Mouse (Mus musculus) embryo, embryonic 9.5 days (tissue): Measurements from ENCODE around the gene Anln.
"Not testable (repeated sequence)": the region's sequence is repeated elsewhere in the genome, so short reads cannot be mapped to it uniquely, and the experiment has no call there.

Experiments
- DNase-seq: peaks from one replicate; pipeline ENCODE4 v3.0.0-alpha.2; 2017; ENCODE audit errors: extremely low spot score

Gene Anln

GRCm38 (mm10) chr9:22322381-22323211, 66.4 kb downstream of the Anln start:
- no peak for DNase-seq

- no peak for DNase-seq
These were observed 69.9 kb downstream of the Anln start for GRCm38 (mm10) chr9:22319109-22319508.

- DNase-seq = not testable (repeated sequence)
These were observed 72.9 kb downstream of the Anln start for GRCm38 (mm10) chr9:22316047-22316446.

- DNase-seq = no peak
These were observed 74.9 kb downstream of the Anln start for GRCm38 (mm10) chr9:22314066-22314465.

GRCm38 (mm10) chr9:22313218-22313617, 75.8 kb downstream of the Anln start:
- DNase-seq = no peak

- no peak for DNase-seq
These were observed 79.3 kb downstream of the Anln start for GRCm38 (mm10) chr9:22309651-22310050.

GRCm38 (mm10) chr9:22307920-22308262, 81.1 kb downstream of the Anln start:
- not testable (repeated sequence) for DNase-seq

GRCm38 (mm10) chr9:22307156-22307919, 81.7 kb downstream of the Anln start, which contains the start of gene Zfp810:
Gene Zfp810, minus strand, starts transcription at chr9:22307648.
- DNase-seq = peak; percentile 94

GRCm38 (mm10) chr9:22306726-22307125, 82.3 kb downstream of the Anln start:
- peak; percentile 32 for DNase-seq

- no peak for DNase-seq
These were observed 86.8 kb downstream of the Anln start for GRCm38 (mm10) chr9:22302199-22302598.
